Mouse (Mus musculus) left cerebral cortex, postnatal 14 days (tissue): ENCODE measurements around the gene 2010300C02Rik. TPM values are rescaled to one million over a fixed set of nuclear protein-coding genes. Genes with fewer than 3 reads are reported as not detected.
A peak's percentile ranks its signal among the peaks of the same experiment; 100 is the strongest.
"Not testable (repeated sequence)": the region's sequence is repeated elsewhere in the genome, so short reads cannot be mapped to it uniquely, and the experiment has no call there.

Experiments
- DNase-seq, 2 experiments: peaks; one replicate each; pipeline ENCODE4 v3.0.0; 2021 to 2022; ENCODE audit warnings: low spot score in 2 of 2, mixed read lengths in 1 of 2
- intact Hi-C: fragments of 180-260 bp; cut with DNase I; formaldehyde crosslinking; loops from one replicate; pipeline ENCODE4 v1.15.1; 2025
- total RNA-seq, 2 experiments: library from RNA; stranded (reverse); gene quantifications; 2 replicates each; pipeline ENCODE4 v1.2.3; 2021

2010300C02Rik gene
- total RNA-seq, 2 experiments from 2014 or later, result 177 to 178 TPM

DNA sequence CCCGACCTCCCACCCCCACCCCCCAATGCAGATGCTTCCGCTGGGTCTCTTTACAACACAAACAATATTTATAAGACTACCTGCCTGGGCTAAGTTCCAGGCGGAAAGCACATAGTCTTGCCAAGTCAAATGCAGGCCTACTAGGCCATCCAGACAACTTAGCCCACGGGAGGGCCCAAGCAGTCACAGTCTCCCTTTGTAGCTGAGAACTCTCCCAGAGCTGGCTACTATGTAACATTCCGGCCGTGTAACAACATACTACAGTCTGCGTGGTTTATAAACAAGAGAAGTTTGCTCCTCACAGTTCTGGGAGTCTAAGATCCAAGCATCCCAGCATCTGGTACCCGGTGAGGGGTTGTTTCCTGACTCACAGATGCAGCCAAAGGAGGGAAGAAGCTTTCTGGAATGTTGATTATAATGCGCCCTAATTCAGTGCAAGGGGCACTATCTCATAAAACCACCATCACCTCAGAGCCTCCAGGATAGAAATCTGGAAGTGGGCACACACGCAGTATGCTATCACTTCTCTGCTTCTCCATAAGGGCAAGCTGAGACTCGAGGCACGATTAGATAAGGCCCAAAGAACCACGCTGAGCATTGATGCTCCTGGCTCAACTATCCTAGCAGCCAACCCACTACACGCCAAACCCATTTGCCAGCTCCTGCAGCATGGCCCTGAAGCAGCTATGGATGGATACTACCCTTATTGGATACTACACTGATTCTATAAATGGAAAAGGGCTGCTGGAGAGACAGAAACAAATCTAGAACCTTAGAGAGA, 2.3 kb downstream of the 2010300C02Rik start:
- no peak for DNase-seq

DNA sequence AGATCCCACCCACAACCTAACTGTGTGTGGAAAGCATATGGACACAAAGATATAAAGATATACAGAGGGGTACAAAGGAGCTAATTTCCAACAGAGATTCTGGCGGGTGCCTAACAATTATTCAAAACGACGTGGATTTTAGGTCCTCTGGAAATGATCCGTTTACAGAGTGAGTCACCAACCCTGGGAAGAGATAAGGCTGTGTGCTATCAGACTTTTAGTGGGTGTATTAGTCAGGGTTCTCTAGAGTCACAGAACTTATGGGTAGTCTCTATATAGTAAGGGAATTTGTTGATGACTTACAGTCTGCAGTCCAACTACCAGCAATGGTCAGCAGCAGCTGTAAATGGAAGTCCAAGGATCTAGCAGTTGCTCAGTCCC, 7.5 kb downstream of the 2010300C02Rik start:
- DNase-seq, intact Hi-C loops: not testable (repeated sequence)

More for the DNA sequence above, 2.3 kb downstream of the 2010300C02Rik start:
- intact Hi-C loops, result loop anchor here (5.0 kb wide), 1 partner anchor 35 kb away; no protein-coding TSS in a partner anchor

- intact Hi-C loops, result no loop called here
- DNase-seq, result no peak
These were observed 8.1 kb downstream of the 2010300C02Rik start for GRCm38 (mm10) chr1:37711596-37712356.

- no peak for DNase-seq
- intact Hi-C loops, result no loop called here
These were observed 8.8 kb downstream of the 2010300C02Rik start for GRCm38 (mm10) chr1:37711082-37711481.

- no peak for DNase-seq
- intact Hi-C loops, result no loop called here
These were observed 10.1 kb downstream of the 2010300C02Rik start for GRCm38 (mm10) chr1:37709736-37710135.

DNA sequence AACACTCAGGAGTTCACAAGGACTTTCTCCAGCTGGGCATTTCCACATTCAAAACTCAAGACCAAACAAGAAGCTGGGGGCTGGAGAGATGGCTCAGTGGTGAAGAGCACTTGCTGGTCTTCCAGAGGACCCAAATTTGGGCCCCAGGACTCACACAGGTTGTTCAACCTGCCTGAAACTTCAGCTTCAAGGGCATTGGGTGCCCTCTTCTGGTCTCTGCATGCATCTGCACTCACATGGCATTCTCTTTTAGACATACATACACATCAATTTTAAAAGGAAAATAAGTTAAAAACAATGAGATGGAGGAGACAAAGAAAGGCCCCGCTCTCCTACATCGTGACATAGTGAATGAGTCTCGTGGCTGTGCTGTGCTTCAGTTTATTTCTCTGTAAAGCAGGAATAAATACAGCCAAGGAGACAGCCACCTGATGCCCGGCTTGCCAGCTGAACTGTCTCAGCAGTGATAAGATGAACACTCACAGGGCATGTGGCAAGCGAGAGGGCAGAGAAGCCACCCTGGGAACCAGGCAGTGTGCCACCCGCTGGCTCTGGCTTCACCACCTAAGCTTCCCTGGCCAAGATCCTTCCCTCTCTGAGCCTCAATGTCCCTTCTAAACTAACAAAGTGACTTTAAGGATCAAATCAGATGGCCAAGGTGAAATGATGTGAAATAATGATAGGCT, 11.5 kb downstream of the 2010300C02Rik start:
- intact Hi-C loops, result no loop called here
- DNase-seq, result no peak

DNA sequence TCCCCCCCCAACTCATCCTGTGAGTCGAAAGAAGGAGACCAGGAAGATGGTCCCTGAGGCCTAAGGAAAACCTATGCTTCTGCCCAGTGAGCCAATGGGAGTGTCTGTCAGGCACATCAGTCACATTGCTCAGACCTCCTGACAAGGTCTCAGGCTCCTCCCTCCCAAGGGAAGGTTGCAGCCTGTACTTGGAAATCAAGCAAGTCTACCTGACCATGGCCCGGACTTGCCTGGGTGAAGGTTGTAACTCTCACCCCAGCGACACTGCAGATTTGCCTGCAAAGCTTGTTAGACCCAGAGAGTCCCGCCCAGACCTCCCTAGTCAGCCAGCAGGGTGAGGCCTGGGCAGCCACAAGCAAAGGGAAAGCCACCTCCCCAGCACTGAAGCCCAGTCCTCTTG, 17.6 kb downstream of the 2010300C02Rik start:
- intact Hi-C loops, result no loop called here

DNA sequence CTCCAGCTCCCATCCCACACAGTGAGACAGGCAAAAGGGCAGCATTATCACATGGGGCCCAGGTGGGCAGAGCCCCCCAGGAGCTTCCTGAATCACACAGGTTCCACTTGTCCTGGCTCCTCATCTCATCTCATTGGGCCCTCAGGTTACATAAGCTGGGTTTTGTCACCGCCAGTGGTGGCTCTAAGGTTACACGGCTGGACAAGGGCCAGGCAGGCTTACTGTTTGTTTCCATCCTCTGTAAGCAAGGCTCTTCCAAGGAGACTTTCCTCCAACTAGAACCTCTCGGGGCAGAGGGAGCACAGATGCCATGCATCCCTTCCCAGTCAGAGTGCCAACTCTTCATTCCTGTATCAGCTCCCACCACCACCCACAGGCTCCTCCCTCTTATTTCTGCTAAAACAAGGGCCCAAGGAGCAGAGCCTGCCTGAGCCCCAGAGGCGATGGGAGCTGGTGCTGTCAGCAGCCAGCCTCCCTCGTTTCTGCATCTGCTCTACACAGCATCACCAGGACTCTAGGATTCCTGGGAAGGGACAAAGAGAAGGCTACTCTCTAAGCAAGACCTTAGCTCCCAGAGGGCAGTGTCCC, 20.9 kb downstream of the 2010300C02Rik start:
- intact Hi-C loops, result no loop called here
- no peak for DNase-seq

More for the DNA sequence above, 17.6 kb downstream of the 2010300C02Rik start:
- no peak for DNase-seq

- DNase-seq, result no peak
- intact Hi-C loops, result no loop called here
These were observed 21.6 kb downstream of the 2010300C02Rik start for GRCm38 (mm10) chr1:37698186-37698839.

GRCm38 (mm10) chr1:37696918-37697317, 23.0 kb downstream of the 2010300C02Rik start:
- DNase-seq, result peak; percentile 75 to 84
- intact Hi-C loops, result no loop called here

DNA sequence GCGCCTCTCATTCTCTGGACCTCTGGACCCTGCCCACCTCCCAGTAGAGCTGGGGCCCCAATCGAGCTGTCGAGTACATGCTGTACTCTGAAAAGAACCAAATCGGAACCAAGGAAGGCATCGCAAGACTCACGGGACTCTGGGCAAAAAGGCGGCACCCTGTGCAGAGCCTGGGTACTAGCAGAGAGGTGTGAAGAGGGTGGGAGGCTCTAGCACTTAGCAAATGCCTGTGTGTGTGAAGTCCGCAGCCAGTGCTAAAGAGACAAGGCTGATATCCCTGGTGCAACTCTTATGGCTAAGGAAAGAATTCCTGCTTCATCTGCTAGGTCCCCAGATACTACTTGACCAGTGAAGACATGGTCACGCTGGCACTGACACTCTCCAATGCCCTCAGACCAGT, 24.2 kb downstream of the 2010300C02Rik start:
- intact Hi-C loops, result no loop called here

GRCm38 (mm10) chr1:37694417-37694816, 25.5 kb downstream of the 2010300C02Rik start:
- DNase-seq, result no peak
- intact Hi-C loops, result no loop called here

More for the DNA sequence above, 24.2 kb downstream of the 2010300C02Rik start:
- DNase-seq, result no peak

- intact Hi-C loops, result no loop called here
- no peak for DNase-seq
These were observed 28.7 kb downstream of the 2010300C02Rik start for GRCm38 (mm10) chr1:37691179-37691578.

- intact Hi-C loops, result no loop called here
- no peak for DNase-seq
These were observed 29.2 kb downstream of the 2010300C02Rik start for GRCm38 (mm10) chr1:37690665-37691064.

DNA sequence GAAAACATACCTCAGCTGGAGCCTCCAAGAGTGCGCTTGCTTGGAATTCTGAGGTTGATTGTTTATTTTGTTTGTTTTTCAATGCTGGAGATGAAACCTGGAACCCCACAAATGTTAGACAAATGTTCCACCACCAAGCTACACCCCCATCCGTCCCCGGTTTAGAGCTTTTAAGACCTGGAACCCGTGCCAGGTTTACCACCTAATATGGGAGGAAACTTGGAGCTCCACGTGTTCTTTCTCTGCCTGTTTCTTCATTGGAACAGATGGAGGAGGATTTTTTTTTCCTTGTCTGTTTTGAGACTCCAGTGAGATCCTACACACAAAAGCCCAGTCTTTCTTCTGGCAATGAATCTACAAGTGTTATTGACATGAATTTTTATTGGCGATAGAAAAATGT, 30.2 kb downstream of the 2010300C02Rik start:
- intact Hi-C loops, result no loop called here

GRCm38 (mm10) chr1:37688351-37688750, 31.5 kb downstream of the 2010300C02Rik start:
- intact Hi-C loops, result no loop called here
- DNase-seq, result no peak

More for the DNA sequence above, 30.2 kb downstream of the 2010300C02Rik start:
- peak in 1 of 2 experiments; percentile 57 for DNase-seq

DNA sequence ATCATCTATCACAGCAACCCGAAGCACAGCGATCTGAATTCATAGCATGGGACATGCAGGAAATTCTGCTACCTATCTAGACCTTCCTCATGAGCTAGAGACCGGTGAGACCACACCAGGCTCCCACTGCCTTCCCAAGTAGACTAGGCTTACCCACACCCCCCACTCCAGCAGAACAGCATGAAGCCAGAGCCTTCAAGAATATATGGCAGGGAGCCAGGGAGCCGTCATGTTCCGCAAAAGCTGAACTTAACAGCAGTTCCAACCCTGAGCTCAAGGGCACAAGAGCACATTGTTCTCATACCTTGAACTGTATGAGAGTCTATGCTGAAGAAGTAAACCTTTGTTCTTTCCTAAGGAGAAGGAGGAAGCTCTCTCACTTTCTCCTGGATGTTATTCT, 32.4 kb downstream of the 2010300C02Rik start:
- DNase-seq, result peak; percentile 49 to 62
- intact Hi-C loops, result no loop called here

DNA sequence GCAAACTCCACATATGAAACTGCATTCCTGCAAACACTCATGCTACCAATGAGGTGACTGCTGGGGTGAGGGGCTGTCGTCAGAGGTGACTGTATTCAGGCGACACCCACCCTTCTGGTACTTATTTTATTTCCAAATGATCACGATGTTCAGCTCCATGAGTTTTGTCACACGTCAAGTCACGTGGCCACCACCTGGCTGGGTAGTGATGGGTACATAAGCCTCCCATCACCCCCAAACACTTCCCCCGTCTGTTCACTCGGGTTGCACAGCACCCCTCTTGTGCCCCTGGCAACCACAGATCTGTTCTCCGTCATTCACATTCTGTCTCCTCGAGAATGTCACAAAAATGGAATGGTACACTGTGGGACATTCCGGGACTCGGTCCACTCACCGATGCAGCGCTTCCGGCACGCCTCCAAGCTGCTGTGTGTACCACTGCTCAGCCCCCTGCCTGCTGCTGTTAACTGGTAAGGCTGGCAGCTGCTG, 32.9 kb downstream of the 2010300C02Rik start:
- DNase-seq, result peak; percentile 72 to 91
- intact Hi-C loops, result no loop called here
